Mouse (Mus musculus) neural tube, embryonic 15.5 days (tissue): Measurements from ENCODE around the gene Lrmda. TPM values are rescaled to one million over a fixed set of nuclear protein-coding genes. Genes with fewer than 3 reads are reported as not detected.
A peak's percentile ranks its signal among the peaks of the same experiment; 100 is the strongest.

Experiments
- ATAC-seq: fragments of 200-750 bp; cut with Nextera tagmentation; 2 replicates; pipeline ENCODE4 v1.8.0; 2017; ENCODE audit warnings: mild to moderate bottlenecking, moderate TSS enrichment, moderate library complexity; ENCODE audit not compliant: low FRiP score
- H3K27ac ChIP-seq: fragments of 300-500 bp; sonication (generic); replicated peaks from 2 replicates; pipeline ENCODE4 v1.5.1; 2015; ENCODE audit warnings: mild to moderate bottlenecking, inconsistent platforms
- H3K27me3 ChIP-seq: fragments of 300-500 bp; sonication (generic); replicated peaks from 2 replicates; pipeline ENCODE4 v1.6.1; 2015; ENCODE audit warnings: inconsistent platforms
- H3K36me3 ChIP-seq: fragments of 300-500 bp; sonication (generic); 2 replicates; pipeline ENCODE4 v1.6.1; 2015; ENCODE audit warnings: inconsistent platforms
- H3K4me1 ChIP-seq: fragments of 300-500 bp; sonication (generic); 2 replicates; pipeline ENCODE4 v1.6.1; 2015; ENCODE audit warnings: inconsistent platforms
- H3K4me2 ChIP-seq: fragments of 300-500 bp; sonication (generic); 2 replicates; pipeline ENCODE4 v1.6.1; 2015; ENCODE audit warnings: inconsistent platforms, mild to moderate bottlenecking, moderate library complexity
- H3K4me3 ChIP-seq: fragments of 300-500 bp; sonication (generic); replicated peaks from 2 replicates; pipeline ENCODE4 v1.5.1; 2015; ENCODE audit warnings: mild to moderate bottlenecking, inconsistent platforms
- H3K9ac ChIP-seq: fragments of 300-500 bp; sonication (generic); replicated peaks from 2 replicates; pipeline ENCODE4 v1.6.1; 2015; ENCODE audit warnings: mild to moderate bottlenecking, inconsistent platforms
- H3K9me3 ChIP-seq: fragments of 300-500 bp; sonication (generic); replicated peaks from 2 replicates; pipeline ENCODE4 v1.6.1; 2016; ENCODE audit warnings: inconsistent platforms
- WGBS: fragments of 180-500 bp; shearing (Covaris S2); methylation state at CpG from one replicate; pipeline ENCODE4 v1.1.7; 2015; ENCODE audit warnings: mixed read lengths; 5-methylcytosine and 5-hydroxymethylcytosine counted together
- polyA plus RNA-seq: library from polyadenylated mRNA; unstranded; fragments of >200 nt; fragmentation: Nextera tagmentation; extraction: Ambion mirVana; gene quantifications from 2 replicates; pipeline ENCODE4 v1.2.1, GENCODE M21; 2015

Lrmda gene
- polyA plus RNA-seq, 1 experiment from 2014 or later, result 0.68 TPM

DNA sequence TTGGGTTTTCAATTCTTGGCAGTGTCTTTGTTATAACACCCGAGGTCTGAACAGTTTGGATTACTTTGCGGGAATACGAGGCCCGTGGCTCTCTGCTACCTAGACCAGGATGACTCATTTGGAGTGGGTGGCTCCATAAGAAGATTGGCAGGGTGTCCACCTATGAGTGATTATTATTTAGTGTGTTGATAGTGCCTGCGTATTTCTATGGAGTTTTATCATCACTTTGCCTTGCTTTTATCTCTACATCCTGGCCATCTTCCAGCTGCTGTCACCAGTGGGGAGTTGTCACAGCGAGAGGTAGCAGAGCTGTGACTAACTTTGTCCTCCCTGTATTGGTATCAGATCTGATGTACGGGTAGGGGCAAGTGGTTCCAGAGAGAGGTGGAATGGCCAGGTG lies 393.7 kb downstream of the Lrmda start:
- H3K27me3 ChIP-seq, result no peaks in the 10 kb centered on the region
- H3K9me3 ChIP-seq, result no peaks in the 10 kb centered on the region
- no peak overlapping the region for H3K9ac ChIP-seq
- ATAC-seq, result no peak
- H3K27ac ChIP-seq, result no peak overlapping the region
- no peak overlapping the region for H3K4me2 ChIP-seq
- no peaks in the 10 kb centered on the region for H3K4me1 ChIP-seq
- H3K4me3 ChIP-seq, result no peak overlapping the region
- WGBS, result 79% methylated on average over 7 of the region's 7 CpGs
- no peaks in the 10 kb centered on the region for H3K36me3 ChIP-seq

DNA sequence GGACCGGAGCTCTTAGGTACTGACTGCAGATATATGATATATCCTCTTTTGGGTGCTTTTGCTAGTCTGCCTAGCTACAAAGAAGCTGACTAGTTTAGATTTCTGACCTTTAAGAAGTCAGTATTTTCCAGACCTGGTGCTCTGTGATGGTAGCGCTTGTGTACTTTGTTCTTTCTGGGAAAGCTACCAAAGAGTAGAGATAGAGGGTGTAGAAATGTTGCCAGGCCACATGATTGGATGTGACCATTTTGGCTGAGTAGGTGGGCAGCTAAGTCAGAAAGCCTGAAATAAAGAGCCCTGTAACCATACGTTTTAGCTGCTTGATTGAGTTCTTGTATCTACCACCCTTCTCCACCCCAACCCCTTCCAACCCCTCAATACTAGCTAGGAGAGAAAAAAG lies 398.2 kb downstream of the Lrmda start:
- Histone ChIP-seq H3K27ac (no peak overlapping the region), H3K9ac (no peak overlapping the region), H3K4me2 (no peak overlapping the region), H3K36me3 (no peaks in the 10 kb centered on the region), H3K9me3 (no peaks in the 10 kb centered on the region), H3K27me3 (no peaks in the 10 kb centered on the region), H3K4me1 (no peaks in the 10 kb centered on the region), H3K4me3 (no peak overlapping the region)
- WGBS, result 90% methylated on average over 3 of the region's 3 CpGs
- ATAC-seq, result no peak

DNA sequence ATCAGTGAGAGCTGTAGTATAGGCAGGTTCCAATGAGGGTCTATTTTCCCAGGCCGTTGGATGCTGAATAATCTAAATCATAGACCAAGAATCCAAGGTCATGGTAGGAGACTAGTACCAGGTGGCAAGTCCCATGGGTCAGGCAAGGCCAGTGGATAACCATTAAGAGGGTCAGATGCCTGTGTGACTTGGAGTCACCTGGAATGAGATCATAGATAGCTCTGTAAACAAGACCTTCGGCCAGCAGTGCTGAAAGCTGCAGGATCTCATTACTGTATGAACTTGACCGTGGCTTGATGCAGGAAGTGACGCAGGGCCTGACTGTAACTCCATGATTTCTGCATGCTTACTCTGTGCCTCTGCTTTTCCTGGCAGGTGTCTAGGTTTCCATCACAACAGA lies 402.2 kb downstream of the Lrmda start:
- ATAC-seq, result no peak
- no peaks in the 10 kb centered on the region for H3K4me1 ChIP-seq
- no peak overlapping the region for H3K4me2 ChIP-seq
- 90% methylated on average over 4 of the region's 4 CpGs for WGBS
- no peak overlapping the region for H3K27ac ChIP-seq
- H3K9me3 ChIP-seq, result no peaks in the 10 kb centered on the region
- no peaks in the 10 kb centered on the region for H3K36me3 ChIP-seq
- no peak overlapping the region for H3K4me3 ChIP-seq
- H3K9ac ChIP-seq, result no peak overlapping the region
- no peaks in the 10 kb centered on the region for H3K27me3 ChIP-seq

DNA sequence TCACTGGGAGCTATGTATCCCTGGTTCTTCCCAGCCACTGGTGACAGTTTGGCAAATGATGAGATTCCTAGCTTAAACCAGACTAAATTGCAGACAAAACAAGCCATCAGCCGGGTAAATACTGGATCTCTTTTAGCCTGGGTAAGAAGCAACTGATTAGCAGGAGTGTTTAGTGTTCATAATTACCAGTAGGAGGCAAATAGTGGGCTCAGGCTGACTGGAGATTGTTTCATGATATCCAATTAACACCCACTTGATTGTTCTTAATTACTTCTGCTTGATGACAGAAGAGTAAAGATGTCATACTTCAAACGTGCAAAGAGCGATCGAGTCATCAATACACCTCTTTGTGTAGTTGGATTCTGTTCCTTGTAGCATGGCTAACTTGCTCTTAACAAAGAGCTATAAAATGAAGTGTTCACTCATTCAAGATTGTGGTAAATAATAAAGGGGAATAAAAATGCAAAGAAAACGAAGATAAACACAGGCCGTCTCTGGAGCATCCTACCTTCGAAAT lies 405.6 kb downstream of the Lrmda start:
- no peak for ATAC-seq
- Histone ChIP-seq H3K9ac (no peak overlapping the region), H3K36me3 (no peaks in the 10 kb centered on the region), H3K4me3 (no peak overlapping the region), H3K4me2 (no peak overlapping the region), H3K4me1 (no peaks in the 10 kb centered on the region), H3K9me3 (no peaks in the 10 kb centered on the region), H3K27ac (no peak overlapping the region), H3K27me3 (no peaks in the 10 kb centered on the region)
- 62% methylated on average over 7 of the region's 7 CpGs for WGBS

DNA sequence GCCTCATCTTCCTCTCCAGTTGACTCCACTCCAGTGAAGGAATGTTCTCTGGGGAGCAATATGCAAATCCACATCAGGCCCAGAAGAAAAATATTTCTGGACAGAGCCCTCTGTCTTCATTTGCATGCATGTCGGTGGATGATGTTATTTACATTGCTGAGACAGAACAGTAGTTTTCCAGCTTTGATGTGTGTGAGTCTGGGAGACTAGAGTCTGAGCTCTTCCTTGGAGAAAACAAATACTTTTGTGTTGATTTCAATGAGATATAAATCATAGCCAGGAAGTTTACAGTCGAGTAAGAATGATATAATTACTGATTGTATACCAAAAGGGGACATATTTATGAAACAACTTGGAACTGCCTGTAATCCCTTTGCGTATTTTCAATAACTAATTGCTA lies 415.9 kb downstream of the Lrmda start:
- Histone ChIP-seq H3K27me3 (no peaks in the 10 kb centered on the region), H3K4me3 (no peak overlapping the region), H3K36me3 (no peaks in the 10 kb centered on the region), H3K9ac (no peak overlapping the region), H3K9me3 (no peaks in the 10 kb centered on the region), H3K27ac (no peak overlapping the region), H3K4me1 (peaks cover 16% of the 10 kb centered on the region), H3K4me2 (no peak overlapping the region)
- WGBS, result 32% methylated on average over 3 of the region's 3 CpGs
- ATAC-seq, result no peak

DNA sequence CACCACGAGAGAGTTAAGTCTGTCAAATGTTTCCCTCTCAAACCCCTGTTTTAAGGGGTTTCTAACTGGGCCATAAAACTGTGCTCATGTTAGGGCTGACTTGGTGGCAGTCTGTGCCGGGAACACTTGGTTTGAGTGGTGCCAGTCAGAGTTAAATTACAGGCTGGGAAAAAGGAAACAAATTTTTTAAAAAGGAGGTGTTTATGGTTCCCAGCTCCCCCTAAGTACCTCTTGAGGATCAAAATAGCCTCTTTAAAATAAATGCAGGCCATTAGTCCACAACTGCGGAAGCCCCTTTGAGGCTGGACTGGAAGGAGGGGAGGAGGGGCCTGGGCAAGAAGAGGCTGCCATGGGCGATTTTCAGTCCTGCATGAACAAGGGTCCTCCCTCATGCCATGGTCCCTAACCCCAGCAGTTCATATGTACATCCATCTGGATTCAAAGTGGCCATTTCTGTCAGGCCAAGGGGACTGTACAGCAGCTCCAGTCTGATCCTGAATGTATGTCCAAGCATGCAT lies 416.4 kb downstream of the Lrmda start:
- 27% methylated on average over 4 of the region's 4 CpGs for WGBS
- H3K4me2 ChIP-seq, result no peak overlapping the region

DNA sequence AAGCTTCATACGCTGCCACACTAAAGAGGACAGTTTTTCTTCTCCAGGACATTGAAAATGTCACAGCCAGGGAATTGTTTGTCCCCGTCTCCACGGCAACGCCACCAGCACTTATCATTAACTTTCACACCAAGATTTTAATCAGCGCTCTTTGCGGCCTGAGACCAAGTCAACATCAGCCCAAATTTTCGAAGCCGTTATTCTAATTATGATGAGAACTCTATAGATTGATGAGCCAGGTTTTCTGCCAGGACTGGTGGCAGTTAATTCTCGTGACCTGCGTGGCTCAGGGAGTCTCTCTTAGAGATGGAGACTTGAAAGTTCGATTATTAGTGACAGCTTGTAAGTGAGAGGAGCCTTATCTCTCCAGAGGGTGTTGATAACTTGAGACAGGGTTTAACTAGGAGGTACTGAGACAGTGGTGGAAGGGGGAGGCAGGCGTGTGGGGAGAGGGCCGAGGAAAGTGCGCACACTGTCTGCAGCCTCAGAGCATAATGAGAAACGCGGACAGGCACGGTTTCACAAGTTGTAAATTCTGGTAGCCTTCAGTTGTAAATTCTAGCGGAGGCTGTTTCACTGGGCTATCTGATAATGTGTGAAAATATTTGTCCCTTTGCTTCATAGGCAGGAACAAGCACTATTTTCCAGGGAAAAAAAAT lies 421.0 kb downstream of the Lrmda start:
- Histone ChIP-seq H3K4me1 (peaks cover 31% of the 10 kb centered on the region), H3K4me3 (no peak overlapping the region), H3K9ac (no peak overlapping the region), H3K27me3 (0 out of 2 replicates have a peak, but pooled peaks cover 4% of the 10 kb centered on the region), H3K36me3 (no peaks in the 10 kb centered on the region), H3K4me2 (peak overlapping the region; percentile 7; the same call in 1 of the 2 replicates), H3K9me3 (no peaks in the 10 kb centered on the region), H3K27ac (no peak overlapping the region)
- peak; percentile 69; the same call in 1 of the 2 replicates for ATAC-seq
- WGBS, result 11% methylated on average over 18 of the region's 18 CpGs

More for the DNA sequence above, 416.4 kb downstream of the Lrmda start:
- no peak overlapping the region for H3K27ac ChIP-seq
- H3K9ac ChIP-seq, result no peak overlapping the region
- H3K27me3 ChIP-seq, result no peaks in the 10 kb centered on the region
- no peak overlapping the region for H3K4me3 ChIP-seq
- no peaks in the 10 kb centered on the region for H3K36me3 ChIP-seq
- no peak for ATAC-seq
- H3K9me3 ChIP-seq, result no peaks in the 10 kb centered on the region
- peaks cover 21% of the 10 kb centered on the region for H3K4me1 ChIP-seq

DNA sequence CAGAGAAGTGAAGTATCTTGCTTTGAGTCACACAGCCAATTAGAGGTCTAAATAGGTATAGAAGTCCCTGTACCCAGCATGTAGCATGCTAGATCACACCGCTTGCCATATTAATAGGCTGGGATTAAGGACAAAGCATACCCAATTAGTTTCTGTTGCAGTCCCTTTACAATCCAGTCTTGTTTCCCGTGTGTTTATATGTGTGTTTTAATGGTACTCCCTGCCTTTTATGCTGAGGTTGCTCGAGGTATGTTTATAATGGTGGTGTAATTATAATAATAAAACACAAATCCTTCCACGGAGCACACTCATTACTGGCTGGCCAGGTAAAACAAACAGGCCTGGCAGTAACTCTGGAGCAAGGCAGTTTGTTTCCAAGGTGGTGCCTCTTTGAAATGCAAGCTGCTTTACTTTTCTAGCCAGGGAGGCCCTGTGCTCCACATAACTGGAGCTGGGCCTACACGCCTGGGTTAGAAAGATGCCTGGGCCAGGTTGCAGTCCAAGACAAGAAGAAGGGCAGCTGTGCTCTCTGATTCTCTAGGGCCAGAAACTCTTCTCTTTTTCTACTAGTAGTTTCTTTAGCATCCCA lies 422.4 kb downstream of the Lrmda start:
- no peaks in the 10 kb centered on the region for H3K9me3 ChIP-seq
- H3K36me3 ChIP-seq, result no peaks in the 10 kb centered on the region
- H3K27me3 ChIP-seq, result 0 out of 2 replicates have a peak, but pooled peaks cover 4% of the 10 kb centered on the region
- H3K4me2 ChIP-seq, result no peak overlapping the region
- H3K4me3 ChIP-seq, result no peak overlapping the region
- H3K9ac ChIP-seq, result no peak overlapping the region
- WGBS, result 35% methylated on average over 5 of the region's 5 CpGs
- peaks cover 36% of the 10 kb centered on the region for H3K4me1 ChIP-seq
- H3K27ac ChIP-seq, result no peak overlapping the region
- ATAC-seq, result no peak

DNA sequence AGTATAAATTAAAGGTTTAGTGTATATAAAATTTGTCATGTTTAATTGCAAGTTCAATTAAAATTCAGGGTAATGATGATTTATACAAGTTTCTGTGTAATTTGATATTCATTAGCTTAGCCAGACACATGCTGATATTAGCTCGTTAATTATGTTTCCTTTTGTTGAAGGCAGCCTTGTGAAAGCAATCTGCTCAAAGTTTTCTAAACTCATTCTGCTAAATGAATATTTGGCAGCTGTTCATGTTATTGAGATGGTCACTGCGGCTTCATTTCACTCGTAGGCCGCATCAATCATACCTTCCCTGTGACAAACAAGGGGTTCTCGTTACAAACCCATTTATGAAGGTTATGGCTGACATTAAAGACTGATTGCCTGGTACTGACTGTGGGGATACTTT lies 423.2 kb downstream of the Lrmda start:
- Histone ChIP-seq H3K9ac (no peak overlapping the region), H3K36me3 (no peaks in the 10 kb centered on the region), H3K27ac (no peak overlapping the region), H3K4me1 (peaks cover 36% of the 10 kb centered on the region), H3K27me3 (0 out of 2 replicates have a peak, but pooled peaks cover 4% of the 10 kb centered on the region), H3K9me3 (no peaks in the 10 kb centered on the region), H3K4me2 (no peak overlapping the region), H3K4me3 (no peak overlapping the region)
- WGBS, result 53% methylated on average over 5 of the region's 5 CpGs
- no peak for ATAC-seq

DNA sequence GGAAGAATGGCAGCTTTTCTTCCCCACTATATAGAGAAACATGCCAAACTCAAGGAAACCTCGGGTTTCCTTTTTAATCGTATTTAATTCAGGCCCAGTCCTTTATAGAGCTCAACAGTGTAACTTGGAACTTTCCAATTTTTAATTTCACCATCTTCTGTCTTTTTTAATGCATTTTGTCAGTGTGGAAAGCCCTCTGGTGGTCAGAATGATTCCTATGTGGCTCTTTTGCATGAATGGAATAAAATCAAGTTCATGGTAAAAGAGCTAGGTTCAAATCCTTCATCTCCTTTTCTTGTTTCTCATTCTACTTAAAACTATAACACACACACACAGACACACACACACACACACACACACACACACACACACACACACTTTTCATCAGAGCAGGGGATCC lies 425.0 kb downstream of the Lrmda start:
- 77% methylated on average over 2 of the region's 2 CpGs for WGBS
- H3K27ac ChIP-seq, result no peak overlapping the region
- H3K9ac ChIP-seq, result no peak overlapping the region
- no peaks in the 10 kb centered on the region for H3K36me3 ChIP-seq
- no peak overlapping the region for H3K4me3 ChIP-seq
- H3K27me3 ChIP-seq, result 0 out of 2 replicates have a peak, but pooled peaks cover 7% of the 10 kb centered on the region
- no peak overlapping the region for H3K4me2 ChIP-seq
- no peaks in the 10 kb centered on the region for H3K9me3 ChIP-seq
- peaks cover 29% of the 10 kb centered on the region for H3K4me1 ChIP-seq
- no peak for ATAC-seq

DNA sequence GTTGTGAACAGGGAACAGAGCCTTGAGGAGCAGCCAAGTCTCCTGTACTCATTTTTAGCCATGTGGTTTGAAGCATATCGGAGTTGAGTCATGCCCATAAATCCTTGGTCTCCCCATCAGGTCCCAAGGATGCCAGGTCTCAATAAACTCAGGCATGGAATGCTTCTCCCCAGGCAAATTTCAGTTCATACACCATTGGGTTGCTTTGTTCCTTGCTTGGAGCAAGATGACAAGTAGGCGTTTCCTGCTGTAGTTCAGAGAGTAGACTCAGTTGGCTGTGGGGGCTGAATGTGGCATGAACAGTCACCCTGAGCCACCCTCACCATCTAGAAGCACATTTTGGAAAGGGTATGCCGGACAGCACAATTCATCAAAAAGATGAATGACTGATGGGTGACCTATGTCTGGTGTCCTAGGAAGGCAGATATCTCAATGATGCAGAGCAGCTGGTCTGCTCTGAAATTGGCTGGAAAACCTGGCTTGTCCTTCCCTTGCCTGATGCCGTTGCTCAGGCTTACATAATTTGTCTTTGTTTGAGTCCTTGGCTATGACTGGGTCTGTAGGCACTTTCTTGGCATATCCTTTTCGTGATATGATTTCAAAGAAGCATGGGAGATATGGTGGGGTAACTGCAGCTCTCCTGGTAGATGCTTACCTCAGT lies 425.8 kb downstream of the Lrmda start:
- no peak overlapping the region for H3K27ac ChIP-seq
- 0 out of 2 replicates have a peak, but pooled peaks cover 7% of the 10 kb centered on the region for H3K27me3 ChIP-seq
- ATAC-seq, result no peak
- 70% methylated on average over 5 of the region's 5 CpGs for WGBS
- H3K9me3 ChIP-seq, result no peaks in the 10 kb centered on the region
- H3K4me1 ChIP-seq, result peaks cover 22% of the 10 kb centered on the region
- H3K4me3 ChIP-seq, result no peak overlapping the region
- H3K4me2 ChIP-seq, result no peak overlapping the region
- H3K36me3 ChIP-seq, result no peaks in the 10 kb centered on the region
- no peak overlapping the region for H3K9ac ChIP-seq
